Mouse (Mus musculus) T-helper 17 cell (primary cell): Measurements from ENCODE around the gene Mras.

Experiments used
- in situ Hi-C, 2 experiments: fragments of 300-600 bp; cut with MboI, MseI; formaldehyde crosslinking; loops; 1 replicate in 1 of 2; 2 replicates in 1 of 2; pipeline ENCODE4 v1.15.1; 2025; ENCODE audit warnings: high pct_unique_total_duplicates in 2 of 2

Mras gene

GRCm38 (mm10) chr9:99441647-99442433, 4.7 kb upstream of the Mras start:
- in situ Hi-C loops = loop anchor here in 1 of 2 experiments (25.0 kb wide), 1 partner anchor 805 kb away; no protein-coding TSS in a partner anchor

- in situ Hi-C loops = loop anchor here in 1 of 2 experiments (25.0 kb wide), 1 partner anchor 804 kb away; no protein-coding TSS in a partner anchor
Observed at GRCm38 (mm10) chr9:99440941-99441340, 3.8 kb upstream of the Mras start.

GRCm38 (mm10) chr9:99439064-99439463, 1.9 kb upstream of the Mras start:
- in situ Hi-C loops = loop anchor here in 1 of 2 experiments (25.0 kb wide), 1 partner anchor 802 kb away; no protein-coding TSS in a partner anchor

GRCm38 (mm10) chr9:99437781-99438565, 792 bp upstream of the Mras start:
- in situ Hi-C loops = loop anchor here in 1 of 2 experiments (25.0 kb wide), 1 partner anchor 801 kb away; no protein-coding TSS in a partner anchor

- in situ Hi-C loops = loop anchor here in 1 of 2 experiments (25.0 kb wide), 1 partner anchor 799 kb away; no protein-coding TSS in a partner anchor
Observed at GRCm38 (mm10) chr9:99436182-99437030, 775 bp downstream of the Mras start.

GRCm38 (mm10) chr9:99435619-99436181, 1.5 kb downstream of the Mras start:
- in situ Hi-C loops = loop anchor here in 1 of 2 experiments (25.0 kb wide), 1 partner anchor 798 kb away; no protein-coding TSS in a partner anchor

GRCm38 (mm10) chr9:99434892-99435618, 2.1 kb downstream of the Mras start:
- in situ Hi-C loops = loop anchor here in 1 of 2 experiments (25.0 kb wide), 1 partner anchor 798 kb away; no protein-coding TSS in a partner anchor

GRCm38 (mm10) chr9:99432478-99432877, 4.7 kb downstream of the Mras start:
- in situ Hi-C loops = loop anchor here in 1 of 2 experiments (25.0 kb wide), 1 partner anchor 795 kb away; no protein-coding TSS in a partner anchor

- in situ Hi-C loops = loop anchor here in 1 of 2 experiments (25.0 kb wide), 1 partner anchor 795 kb away; no protein-coding TSS in a partner anchor
Observed at GRCm38 (mm10) chr9:99431963-99432362, 5.2 kb downstream of the Mras start.

- in situ Hi-C loops = loop anchor here in 1 of 2 experiments (25.0 kb wide), 1 partner anchor 794 kb away; no protein-coding TSS in a partner anchor
Observed at GRCm38 (mm10) chr9:99431346-99431745, 5.8 kb downstream of the Mras start.

GRCm38 (mm10) chr9:99430806-99431205, 6.4 kb downstream of the Mras start:
- in situ Hi-C loops = loop anchor here in 1 of 2 experiments (25.0 kb wide), 1 partner anchor 794 kb away; no protein-coding TSS in a partner anchor

- in situ Hi-C loops = loop anchor here in 1 of 2 experiments (25.0 kb wide), 1 partner anchor 793 kb away; no protein-coding TSS in a partner anchor
Observed at GRCm38 (mm10) chr9:99429845-99430244, 7.3 kb downstream of the Mras start.

- in situ Hi-C loops = loop anchor here in 1 of 2 experiments (25.0 kb wide), 1 partner anchor 791 kb away; no protein-coding TSS in a partner anchor
Observed at GRCm38 (mm10) chr9:99428601-99429331, 8.4 kb downstream of the Mras start.

GRCm38 (mm10) chr9:99425262-99425661, 11.9 kb downstream of the Mras start:
- in situ Hi-C loops = loop anchor here in 1 of 2 experiments (25.0 kb wide), 1 partner anchor 788 kb away; no protein-coding TSS in a partner anchor

GRCm38 (mm10) chr9:99424574-99424863, 12.7 kb downstream of the Mras start:
- in situ Hi-C loops = no loop called here

- in situ Hi-C loops = no loop called here
Observed at GRCm38 (mm10) chr9:99423692-99424573, 13.2 kb downstream of the Mras start.

GRCm38 (mm10) chr9:99421914-99422313, 15.3 kb downstream of the Mras start:
- in situ Hi-C loops = no loop called here
